ENCODE assay signal across 22 mouse cellular contexts in genomic region chr1:24124610-24125009, GRCm38 (mm10). TPM values are rescaled to one million over a fixed set of nuclear protein-coding genes. Genes with fewer than 3 reads are reported as not detected.
"Had no signal": no experiment of that assay in that cellular context is flagged by ENCODE, and none has a peak within 500 bp of the region (broad histone marks: within the 10 kb centered on the region; RNA-seq: fewer than 3 reads in every experiment).

No protein-coding gene starts in this region.

- ATAC-seq: liver, embryonic 12.5 days; midbrain, embryonic 13.5 days; midbrain, embryonic 15.5 days had no signal

- DNase-seq: lung, adult 18-20 months; lung, embryonic 14.5 days; lung, postnatal 10 days; lung, postnatal 4 days; right cerebral cortex, adult 18-20 months; right cerebral cortex, postnatal 25 days; right cerebral cortex, postnatal 4 days; spleen, adult 18-20 months; thymus, adult 18-20 months; thymus, postnatal 14 days; thymus, postnatal 36 days had no signal

- H3K4me1 ChIP-seq: liver, embryonic 12.5 days; midbrain, embryonic 13.5 days; midbrain, embryonic 15.5 days; neural tube, embryonic 13.5 days had no signal

- H3K9ac ChIP-seq: liver, embryonic 12.5 days; liver, embryonic 14.5 days; lung, embryonic 14.5 days; midbrain, embryonic 13.5 days; midbrain, embryonic 15.5 days; neural tube, embryonic 13.5 days had no signal

- H3K9me3 ChIP-seq: liver, embryonic 12.5 days; midbrain, embryonic 13.5 days; midbrain, embryonic 15.5 days; neural tube, embryonic 13.5 days had no signal

- H3K27me3 ChIP-seq: liver, embryonic 12.5 days; midbrain, embryonic 13.5 days; midbrain, embryonic 15.5 days; neural tube, embryonic 13.5 days had no signal

- H3K27ac ChIP-seq: liver, embryonic 12.5 days; liver, embryonic 14.5 days; midbrain, embryonic 13.5 days; midbrain, embryonic 15.5 days; neural tube, embryonic 13.5 days had no signal

- H3K4me2 ChIP-seq: liver, embryonic 12.5 days; lung, embryonic 14.5 days; midbrain, embryonic 11.5 days; midbrain, embryonic 13.5 days; midbrain, embryonic 15.5 days; neural tube, embryonic 13.5 days had no signal

- H3K4me3 ChIP-seq: liver, embryonic 12.5 days; midbrain, embryonic 13.5 days; midbrain, embryonic 15.5 days; neural tube, embryonic 13.5 days had no signal

- H3K36me3 ChIP-seq: liver, embryonic 12.5 days; midbrain, embryonic 13.5 days; midbrain, embryonic 15.5 days; neural tube, embryonic 13.5 days had no signal

RNA-seq across cellular contexts. Expression of gene Fam135a, which starts 24.5 kb away (rescaled TPM):
- total RNA-seq: megakaryocyte-erythroid progenitor cell, adult 5-6 weeks had no signal

RNA-seq across cellular contexts. Expression of gene Col9a1, which starts 52.8 kb away (rescaled TPM):
- total RNA-seq: liver, adult 2 months; megakaryocyte, adult 5-6 weeks; megakaryocyte-erythroid progenitor cell, adult 5-6 weeks; monocyte, adult 5-6 weeks had no signal
- polyA plus RNA-seq: liver, adult 2 months; small intestine, adult 2 months had no signal
